17 mouse cellular contexts compared by ENCODE assay signal in the genomic region with DNA sequence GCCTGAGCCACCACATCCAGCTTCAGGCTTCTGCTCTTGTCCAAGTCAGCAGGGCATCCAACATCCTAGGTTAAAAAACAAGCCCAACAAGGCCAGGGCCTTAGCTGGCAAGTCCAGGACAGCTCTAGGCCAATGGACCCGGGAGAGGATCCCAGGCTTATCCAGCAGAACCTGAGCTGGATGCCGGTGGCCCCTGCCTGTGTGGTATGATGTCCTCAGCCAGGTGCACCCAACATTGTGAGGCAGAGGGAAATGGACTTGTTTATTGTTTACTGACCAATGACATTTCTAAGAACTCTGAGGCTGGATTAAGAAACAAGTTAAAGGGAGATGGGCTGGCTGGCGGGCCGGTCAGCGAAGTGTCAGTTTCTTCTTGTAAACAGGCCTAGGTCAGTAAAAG.
"Had no signal": no experiment of that assay in that cellular context is flagged by ENCODE, and none has a peak within 500 bp of the region (broad histone marks: within the 10 kb centered on the region; RNA-seq: fewer than 3 reads in every experiment).

No protein-coding gene starts in this region.

- H3K4me1 ChIP-seq: kidney, embryonic 15.5 days; liver, embryonic 13.5 days had no signal

- H3K4me3 ChIP-seq: kidney, embryonic 15.5 days; limb, embryonic 12.5 days; limb, embryonic 15.5 days; liver, embryonic 13.5 days; megakaryocyte, embryonic 14.5 days had no signal

- H3K27ac ChIP-seq: kidney, embryonic 15.5 days; limb, embryonic 12.5 days; limb, embryonic 15.5 days; liver, embryonic 13.5 days; macrophage had no signal

- DNase-seq: kidney, adult 11 months; kidney, adult 8-10 months; kidney, postnatal 10 days; kidney, postnatal 36 days; left cerebral cortex, postnatal 4 days; liver, embryonic 13.5 days; lung, embryonic 14.5 days; midbrain, embryonic 14.5 days; right cerebral cortex, adult 18-20 months; right cerebral cortex, postnatal 25 days; thymus, adult 18-20 months; thymus, postnatal 36 days had no signal
